Comparison of ENCODE assay signal across 9 mouse cellular contexts in the genomic region with DNA sequence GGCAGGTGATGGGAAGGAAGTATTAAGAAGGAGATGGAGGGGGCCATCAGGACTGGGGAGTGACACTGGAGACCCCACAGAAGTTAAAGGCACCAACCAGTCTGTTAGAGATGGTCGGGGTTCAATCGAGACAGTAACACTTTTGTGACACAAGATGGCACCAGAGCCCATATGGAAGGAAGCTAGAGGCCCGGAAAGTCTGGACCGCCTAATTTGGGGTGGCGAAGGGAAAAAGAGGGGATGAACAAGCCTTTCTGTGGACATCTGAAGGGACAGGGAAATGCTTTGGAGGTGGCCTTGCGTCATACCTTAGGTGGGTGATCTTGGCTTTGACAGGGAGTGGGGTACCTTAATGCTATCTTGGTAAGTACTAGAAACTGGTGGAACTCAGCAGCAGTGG. TPM values are rescaled to one million over a fixed set of nuclear protein-coding genes. Genes with fewer than 3 reads are reported as not detected.
DNase-seq lines count a peak whose midpoint lies in the region; ATAC-seq and TF ChIP-seq lines count a peak whose summit lies in the region.
"Had no signal": no experiment of that assay in that cellular context is flagged by ENCODE, and none has a peak within 500 bp of the region (broad histone marks: within the 10 kb centered on the region; RNA-seq: fewer than 3 reads in every experiment).

No protein-coding gene starts in this region.

- H3K27ac ChIP-seq in heart, embryonic 12.5 days (ENCODE audit: poor library complexity, severe bottlenecking): no peak overlapping the region
- no peak overlapping the region for H3K27ac ChIP-seq in midbrain, postnatal 0 days (ENCODE audit: low read depth, low read length)
- H3K27ac ChIP-seq in midbrain, embryonic 15.5 days: no peak overlapping the region
- H3K27ac ChIP-seq: macrophage had no signal

- 59% methylated on average over 6 of the region's 6 CpGs for WGBS in heart, embryonic 12.5 days
- 55% methylated on average over 6 of the region's 6 CpGs for WGBS in midbrain, postnatal 0 days
- 53% methylated on average over 6 of the region's 6 CpGs for WGBS in midbrain, embryonic 15.5 days

- no peak overlapping the region for H3K4me3 ChIP-seq in heart, embryonic 12.5 days
- H3K4me3 ChIP-seq in midbrain, postnatal 0 days (ENCODE audit: low read depth, low read length): no peak overlapping the region
- no peak overlapping the region for H3K4me3 ChIP-seq in midbrain, embryonic 15.5 days

- no peak overlapping the region for H3K4me2 ChIP-seq in heart, embryonic 12.5 days
- H3K4me2 ChIP-seq in midbrain, postnatal 0 days (ENCODE audit: low read depth, low read length, poor library complexity, severe bottlenecking): no peak overlapping the region
- no peak overlapping the region for H3K4me2 ChIP-seq in midbrain, embryonic 15.5 days

- ATAC-seq in heart, embryonic 12.5 days (ENCODE audit: insufficient number of reproducible peaks, low FRiP score): no peak
- no peak for ATAC-seq in midbrain, postnatal 0 days (ENCODE audit: low FRiP score)
- ATAC-seq in midbrain, embryonic 15.5 days (replicated peaks): no peak
- no peak for ATAC-seq in inflammation-experienced regulatory T-cells, adult 6 months

- H3K9ac ChIP-seq in heart, embryonic 12.5 days: no peak overlapping the region
- no peak overlapping the region for H3K9ac ChIP-seq in midbrain, postnatal 0 days (replicated peaks; ENCODE audit: low read length, poor library complexity, severe bottlenecking)
- H3K9ac ChIP-seq in midbrain, embryonic 15.5 days: no peak overlapping the region

- peaks cover 93% of the 10 kb centered on the region for H3K36me3 ChIP-seq in heart, embryonic 12.5 days
- peaks cover 59% of the 10 kb centered on the region for H3K36me3 ChIP-seq in midbrain, postnatal 0 days (ENCODE audit: insufficient read depth, low read length)
- peaks cover 32% of the 10 kb centered on the region; the same call in 1 of the 2 replicates for H3K36me3 ChIP-seq in midbrain, embryonic 15.5 days (replicated peaks)

- peak; percentile 19 for DNase-seq in heart, adult 8-10 months (ENCODE audit: low spot score)
- peak; percentile 52 for DNase-seq in midbrain, postnatal 0 days (ENCODE audit: low spot score)
- DNase-seq in cerebellum, postnatal 10 days: peak; percentile 57 to 69
- DNase-seq in retina, postnatal 1 day: peak; percentile 64
- DNase-seq in left cerebral cortex, adult 11 months (ENCODE audit: low spot score): no peak

- no peaks in the 10 kb centered on the region for H3K9me3 ChIP-seq in heart, embryonic 12.5 days (replicated peaks)
- no peaks in the 10 kb centered on the region for H3K9me3 ChIP-seq in midbrain, postnatal 0 days (ENCODE audit: low read length)
- H3K9me3 ChIP-seq in midbrain, embryonic 15.5 days: no peaks in the 10 kb centered on the region

- peak; percentile 87 for TF ChIP-seq CTCF in midbrain, postnatal 0 days (IDR thresholded peaks at IDR 0.05)

- H3K27me3 ChIP-seq in heart, embryonic 12.5 days (replicated peaks): no peaks in the 10 kb centered on the region
- H3K27me3 ChIP-seq in midbrain, postnatal 0 days (ENCODE audit: insufficient read depth, low read length): no peaks in the 10 kb centered on the region
- H3K27me3 ChIP-seq in midbrain, embryonic 15.5 days (replicated peaks): no peaks in the 10 kb centered on the region

- H3K4me1 ChIP-seq in heart, embryonic 12.5 days (replicated peaks): peaks cover 9% of the 10 kb centered on the region; the same call in 1 of the 2 replicates
- H3K4me1 ChIP-seq in midbrain, postnatal 0 days (ENCODE audit: insufficient read depth, low read length): no peaks in the 10 kb centered on the region
- no peaks in the 10 kb centered on the region for H3K4me1 ChIP-seq in midbrain, embryonic 15.5 days

RNA-seq across cellular contexts. Expression of gene Sh2b2, which starts 35.0 kb away (rescaled TPM):
- total RNA-seq in heart, adult 8-10 months (2022): under 1 TPM; 0.24 to 0.82 (median 0.53) TPM
- polyA plus RNA-seq in heart, embryonic 12.5 days (2016; fragmentation: Nextera tagmentation; extraction: Ambion mirVana): 1.5 and 1.9 TPM in 2 replicates
- 51.2 and 58.0 TPM in 2 replicates for total RNA-seq in midbrain, postnatal 0 days (2014; rRNA removed)
- 20.9 and 21.6 TPM in 2 replicates for polyA plus RNA-seq in midbrain, postnatal 0 days (2015; fragmentation: Nextera tagmentation; extraction: Ambion mirVana)
- 31.4 and 33.2 TPM in 2 replicates for polyA plus RNA-seq in midbrain, embryonic 15.5 days (2015; fragmentation: Nextera tagmentation; extraction: Ambion mirVana)
- under 1 TPM in 1 of 3 experiments, not detected in 2; 0.24 TPM for polyA plus RNA-seq in inflammation-experienced regulatory T-cells, adult 6 months (2017; shearing (Covaris generic))
